Mouse (Mus musculus): Measurements from ENCODE around the gene Atp13a2.

Gene Atp13a2

DNA sequence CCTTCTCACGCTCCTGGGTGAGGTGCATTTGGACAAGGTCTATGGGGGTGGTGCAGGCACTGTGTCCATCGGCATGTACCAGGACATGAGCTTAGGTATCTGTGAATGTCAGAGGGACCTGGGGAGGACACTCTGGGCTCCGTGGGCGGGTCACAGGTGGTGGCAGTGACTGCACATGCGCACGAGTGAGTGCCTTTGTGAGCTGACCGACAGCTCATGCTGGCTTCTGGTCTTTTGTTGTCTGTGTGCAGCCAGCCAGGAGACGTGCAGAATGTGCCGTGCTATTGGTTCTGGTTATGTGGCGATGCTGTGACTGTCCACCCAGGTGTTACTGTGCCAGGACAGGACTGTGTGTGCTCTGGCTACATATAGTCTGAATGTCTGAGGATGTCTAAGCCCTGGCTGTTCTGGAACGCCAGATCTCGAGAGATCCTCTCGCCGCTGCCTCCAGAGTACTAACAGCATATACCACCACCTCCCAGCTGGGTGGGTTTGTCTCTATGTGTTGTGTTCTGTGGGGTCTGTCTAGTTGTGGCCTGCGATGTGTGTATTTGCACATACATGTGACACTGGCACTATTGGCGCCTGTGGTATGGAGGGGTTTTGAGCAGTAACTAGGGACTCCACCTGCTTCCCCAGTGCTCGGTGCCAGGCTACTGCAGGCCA lies 62.3 kb downstream of the Atp13a2 start:
- no peak for DNase-seq

DNA sequence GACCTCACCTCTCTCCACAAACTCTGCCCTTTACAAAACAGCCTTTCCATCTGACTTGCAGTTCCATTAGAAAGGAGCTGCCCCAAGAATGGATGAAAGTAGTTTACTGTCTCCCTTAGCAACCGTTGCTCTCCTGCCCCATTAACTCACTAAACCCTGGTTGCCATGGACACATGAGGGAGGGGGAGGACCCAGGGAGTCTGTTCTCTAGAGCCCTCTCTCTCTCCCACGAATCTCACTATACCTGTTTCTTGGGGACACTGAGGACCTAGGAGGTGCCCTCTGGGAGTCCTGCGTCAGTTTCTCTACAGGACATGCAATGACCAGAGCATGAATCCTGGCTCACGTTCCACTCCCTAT lies 62.8 kb downstream of the Atp13a2 start:
- no peak for DNase-seq

DNA sequence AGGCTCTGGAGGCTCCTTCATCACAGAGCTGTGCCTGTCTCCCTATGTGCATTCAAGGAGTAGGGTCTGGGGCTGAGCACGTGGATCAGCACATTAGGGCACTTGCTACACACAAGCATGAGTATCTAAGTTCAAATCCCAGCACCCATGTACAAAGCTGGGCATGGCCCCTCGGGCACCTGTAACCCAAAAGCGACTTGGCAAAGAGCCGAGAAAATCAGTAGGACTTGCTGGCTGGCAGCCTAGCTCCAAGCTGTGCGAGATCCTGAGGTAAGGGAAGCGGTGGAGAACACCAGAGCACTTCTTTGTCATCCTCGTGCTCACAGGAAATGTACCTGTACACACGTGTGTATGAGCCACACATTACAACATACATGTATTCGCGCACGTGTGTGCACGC lies 65.8 kb downstream of the Atp13a2 start:
- no peak for DNase-seq

DNA sequence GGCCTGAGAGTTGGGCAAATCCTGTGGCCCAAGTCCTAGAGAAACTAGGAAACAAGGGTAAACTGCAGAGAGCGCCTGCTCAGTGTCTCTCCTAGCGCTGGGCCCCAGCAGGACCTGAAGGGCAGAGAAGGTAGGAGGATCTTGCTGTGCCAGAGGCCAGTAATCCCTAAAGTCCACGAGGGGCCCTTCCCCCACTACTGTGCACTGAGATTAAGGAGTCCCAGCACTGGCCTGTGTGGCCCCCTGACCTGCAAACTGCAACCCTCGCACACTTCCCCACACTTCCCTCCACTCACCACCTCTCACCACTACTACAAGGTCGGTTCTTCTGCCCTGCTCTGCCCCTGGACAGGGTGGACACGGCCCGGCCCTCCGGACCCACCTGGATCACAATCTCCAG lies 66.5 kb downstream of the Atp13a2 start:
- DNase-seq: no peak

DNA sequence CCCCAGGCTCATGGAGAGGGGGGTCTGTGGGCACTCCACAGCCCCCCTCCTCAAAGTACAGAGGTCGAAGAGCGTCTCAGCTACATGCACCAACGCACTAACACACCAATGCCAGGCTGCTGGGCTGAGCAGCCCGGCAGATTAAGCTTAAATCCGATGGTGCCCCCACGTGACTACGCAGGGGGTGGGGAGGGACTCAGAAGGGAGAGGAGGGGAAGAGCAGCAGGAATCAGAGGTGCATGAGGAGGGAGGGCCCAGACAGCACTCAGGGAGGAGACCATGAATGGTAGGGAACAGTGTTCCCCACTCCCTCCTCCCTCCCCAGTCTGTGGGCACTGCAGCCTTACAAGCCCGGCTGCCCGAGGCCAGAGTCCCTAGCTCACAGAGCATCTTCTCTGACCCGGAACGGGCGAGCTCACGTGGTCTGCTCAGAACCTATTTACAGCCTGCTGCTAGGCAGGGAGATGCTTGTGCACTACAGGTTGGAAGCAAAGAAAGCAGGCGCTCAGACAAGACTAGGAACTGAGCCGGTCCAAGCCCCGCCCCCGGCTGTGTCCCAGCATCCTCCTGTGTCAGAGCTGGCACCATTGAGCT lies 67.0 kb downstream of the Atp13a2 start:
- DNase-seq: peak; percentile 70

All from cerebellum, adult 11 months (tissue).